Mouse (Mus musculus) intestine, embryonic 14.5 days (tissue): ENCODE measurements around the gene Pdcd11. TPM values are rescaled to one million over a fixed set of nuclear protein-coding genes. Genes with fewer than 3 reads are reported as not detected.
A peak's percentile ranks its signal among the peaks of the same experiment; 100 is the strongest.
"Not testable (repeated sequence)": the region's sequence is repeated elsewhere in the genome, so short reads cannot be mapped to it uniquely, and the experiment has no call there.

Experiments
- ATAC-seq: fragments of 200-750 bp; cut with Nextera tagmentation; replicated peaks from 2 replicates; pipeline ENCODE4 v1.8.0; 2017; ENCODE audit warnings: low read depth, moderate number of reproducible peaks, moderate TSS enrichment, moderate library complexity; ENCODE audit not compliant: low FRiP score, low TSS enrichment
- DNase-seq: peaks from one replicate; pipeline ENCODE4 v3.0.0-alpha.2; 2018; ENCODE audit warnings: low spot score
- H3K27ac ChIP-seq: fragments of 300-500 bp; sonication (generic); 2 replicates; pipeline ENCODE4 v1.5.1; 2014; ENCODE audit warnings: low read depth, mild to moderate bottlenecking, control low read depth
- H3K27me3 ChIP-seq: fragments of 300-500 bp; sonication (generic); replicated peaks from 2 replicates; pipeline ENCODE4 v1.6.1; 2014; ENCODE audit warnings: low read length, control low read depth; ENCODE audit not compliant: control insufficient read depth, insufficient read depth
- H3K36me3 ChIP-seq: fragments of 300-500 bp; sonication (generic); 2 replicates; pipeline ENCODE4 v1.6.1; 2014; ENCODE audit warnings: low read length, control low read depth; ENCODE audit not compliant: control insufficient read depth, insufficient read depth
- H3K4me1 ChIP-seq: fragments of 300-500 bp; sonication (generic); replicated peaks from 2 replicates; pipeline ENCODE4 v1.6.1; 2014; ENCODE audit warnings: low read length, control low read depth, mixed read lengths; ENCODE audit not compliant: control insufficient read depth, insufficient read depth
- H3K4me2 ChIP-seq: fragments of 300-500 bp; sonication (generic); 2 replicates; pipeline ENCODE4 v1.6.1; 2014; ENCODE audit warnings: low read length
- H3K4me3 ChIP-seq: fragments of 300-500 bp; sonication (generic); 2 replicates; pipeline ENCODE4 v1.5.1; 2014; ENCODE audit warnings: low read depth, low read length, control low read depth, mixed read lengths
- H3K9ac ChIP-seq: fragments of 300-500 bp; sonication (generic); 2 replicates; pipeline ENCODE4 v1.6.1; 2014; ENCODE audit warnings: mild to moderate bottlenecking, low read length
- H3K9me3 ChIP-seq: fragments of 300-500 bp; sonication (generic); 2 replicates; pipeline ENCODE4 v1.6.1; 2016; ENCODE audit warnings: low read length, control low read depth; ENCODE audit not compliant: control insufficient read depth
- WGBS: fragments of 180-500 bp; shearing (Covaris S2); extraction: QIAGEN DNeasy Blood & Tissue Kit; methylation state at CpG from one replicate; pipeline ENCODE4 v1.1.7; 2014; 5-methylcytosine and 5-hydroxymethylcytosine counted together
- polyA plus RNA-seq: library from polyadenylated mRNA; unstranded; fragments of >200 nt; fragmentation: Nextera tagmentation; extraction: Ambion mirVana; gene quantifications from 2 replicates; pipeline ENCODE4 v1.2.1, GENCODE M21; 2014

The Pdcd11 gene
- polyA plus RNA-seq, 1 experiment from 2014 or later: 12.6 TPM

GRCm38 (mm10) chr19:47136170-47136569, 45.6 kb downstream of the Pdcd11 start:
- peaks cover 19% of the 10 kb centered on the region for H3K4me1 ChIP-seq
- 83% methylated on average over 5 of the region's 5 CpGs for WGBS
- H3K36me3 ChIP-seq: peaks cover 35% of the 10 kb centered on the region
- no peak overlapping the region for H3K4me2 ChIP-seq
- no peaks in the 10 kb centered on the region for H3K27me3 ChIP-seq
- no peak overlapping the region for H3K4me3 ChIP-seq
- no peaks in the 10 kb centered on the region for H3K9me3 ChIP-seq
- H3K27ac ChIP-seq: no peak overlapping the region
- ATAC-seq: no peak
- no peak overlapping the region for H3K9ac ChIP-seq
- no peak for DNase-seq

DNA sequence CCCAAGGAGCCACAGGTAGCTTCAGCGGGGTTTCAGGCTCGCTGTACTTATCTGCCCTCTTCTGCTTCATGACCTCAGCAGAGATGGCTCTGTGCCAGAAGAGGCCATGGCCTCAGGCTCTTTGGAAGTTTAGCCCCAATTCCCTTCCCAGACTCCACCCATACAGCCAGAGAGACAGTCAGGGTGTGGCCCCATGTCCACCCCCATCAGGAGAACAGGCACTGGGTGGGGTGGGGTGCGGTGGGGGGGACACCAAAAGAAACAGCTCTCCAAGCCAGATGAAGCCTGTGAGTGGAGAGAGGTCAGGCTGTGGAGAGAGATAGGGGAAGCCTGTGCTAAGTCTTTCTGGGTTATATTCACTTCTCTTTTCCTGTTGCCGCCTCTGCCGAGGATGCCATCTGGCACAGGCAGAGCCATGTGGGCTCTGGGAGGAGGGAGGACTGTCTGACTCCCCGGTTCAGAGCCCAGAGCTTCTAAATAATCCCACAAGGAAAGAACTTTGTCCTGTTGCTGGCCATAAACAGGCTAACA, 46.5 kb downstream of the Pdcd11 start:
- Histone ChIP-seq H3K4me3 (peak overlapping the region; percentile 45), H3K27me3 (no peaks in the 10 kb centered on the region), H3K36me3 (peaks cover 26% of the 10 kb centered on the region), H3K9me3 (no peaks in the 10 kb centered on the region), H3K9ac (peak overlapping the region; percentile 70), H3K27ac (peak overlapping the region; percentile 89), H3K4me1 (peaks cover 19% of the 10 kb centered on the region), H3K4me2 (peak overlapping the region; percentile 76)
- ATAC-seq (peak; percentile 30), DNase-seq (peak; percentile 65)
- 17% methylated on average over 6 of the region's 6 CpGs for WGBS

- Histone ChIP-seq H3K9me3 (no peaks in the 10 kb centered on the region), H3K27ac (peak within 1 kb of the TSS; percentile 89), H3K4me1 (peaks cover 19% of the 10 kb centered on the region), H3K4me2 (peak within 1 kb of the TSS; percentile 76), H3K4me3 (peak within 1 kb of the TSS; percentile 45), H3K36me3 (peaks cover 19% of the 10 kb centered on the region), H3K9ac (peak within 1 kb of the TSS; percentile 70), H3K27me3 (no peaks in the 10 kb centered on the region)
- 2% methylated on average over 28 of the region's 28 CpGs for WGBS
- DNase-seq (peak; percentile 84), ATAC-seq (peak; percentile 74)
Measured at GRCm38 (mm10) chr19:47137771-47138421, 47.3 kb downstream of the Pdcd11 start, which contains the start of gene Calhm2. Gene Calhm2 (minus strand): TSS chr19:47138294.

DNA sequence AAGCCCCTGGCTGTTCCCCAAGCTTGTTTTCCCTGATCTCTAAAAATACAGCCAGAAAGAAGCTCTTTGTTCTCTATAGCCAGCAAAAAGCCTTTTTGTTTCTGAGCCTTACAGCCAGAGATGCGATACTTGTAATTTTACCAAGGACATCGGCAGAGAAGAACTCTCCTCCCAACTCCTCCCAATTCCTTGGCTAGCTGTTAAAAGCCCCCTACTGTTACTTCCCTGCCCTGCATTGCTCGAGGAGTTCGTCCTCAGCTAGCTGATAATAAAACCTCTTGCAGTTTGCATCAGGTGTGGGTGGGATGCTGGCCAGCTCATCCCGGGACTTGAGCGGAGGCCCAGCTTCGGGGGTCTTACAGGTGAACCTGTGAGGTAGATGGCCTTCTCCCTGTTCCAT, 49.0 kb downstream of the Pdcd11 start:
- not testable (repeated sequence) for DNase-seq, H3K9me3 ChIP-seq, H3K4me2 ChIP-seq, H3K27ac ChIP-seq, H3K9ac ChIP-seq, H3K4me3 ChIP-seq, ATAC-seq, H3K36me3 ChIP-seq, H3K27me3 ChIP-seq
- 40% methylated on average over 7 of the region's 7 CpGs for WGBS
- peaks cover 19% of the 10 kb centered on the region for H3K4me1 ChIP-seq

DNA sequence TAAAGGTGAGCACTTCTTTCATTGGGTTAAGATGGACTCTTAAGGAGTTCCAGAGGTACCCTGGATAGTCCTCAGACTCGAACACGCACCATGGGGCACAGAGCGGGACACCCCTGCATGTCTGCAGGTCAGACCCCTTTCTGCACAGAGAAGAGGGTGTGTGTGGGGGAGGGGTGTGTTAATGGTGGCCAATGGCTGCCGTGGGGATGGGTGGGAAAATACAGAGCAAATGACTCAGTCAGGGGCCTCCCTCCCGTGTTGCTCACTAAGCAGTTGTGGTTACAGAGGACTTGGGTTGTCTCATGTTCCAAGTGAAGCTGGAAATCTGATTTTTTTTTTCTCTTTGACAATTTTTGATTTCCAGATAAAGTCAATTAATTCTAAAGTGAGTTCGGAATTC, 51.9 kb downstream of the Pdcd11 start:
- no peaks in the 10 kb centered on the region for H3K36me3 ChIP-seq
- no peaks in the 10 kb centered on the region for H3K9me3 ChIP-seq
- DNase-seq (no peak), ATAC-seq (no peak)
- peaks cover 12% of the 10 kb centered on the region for H3K4me1 ChIP-seq
- H3K4me3 ChIP-seq: no peak overlapping the region
- 83% methylated on average over 6 of the region's 6 CpGs for whole genome bisulfite sequencing
- no peak overlapping the region for H3K27ac ChIP-seq
- H3K27me3 ChIP-seq: no peaks in the 10 kb centered on the region
- H3K9ac ChIP-seq: no peak overlapping the region
- no peak overlapping the region for H3K4me2 ChIP-seq

- Histone ChIP-seq H3K36me3 (no peaks in the 10 kb centered on the region), H3K4me1 (peaks cover 2% of the 10 kb centered on the region; the same call in 1 of the 2 replicates), H3K27ac (no peak within 1 kb of the TSS), H3K9me3 (no peaks in the 10 kb centered on the region), H3K4me2 (no peak within 1 kb of the TSS), H3K9ac (no peak within 1 kb of the TSS), H3K4me3 (no peak within 1 kb of the TSS), H3K27me3 (no peaks in the 10 kb centered on the region)
- 87% methylated on average over 6 of the region's 6 CpGs for WGBS
- ATAC-seq: no peak
- DNase-seq: no peak
Measured at GRCm38 (mm10) chr19:47144154-47144553, 53.6 kb downstream of the Pdcd11 start, which contains the start of gene Calhm1. Gene Calhm1 (minus strand): TSS chr19:47144254.

- ATAC-seq: no peak
- 0 out of 2 replicates have a peak, but pooled peaks cover 4% of the 10 kb centered on the region for H3K27me3 ChIP-seq
- H3K4me2 ChIP-seq: no peak overlapping the region
- no peak for DNase-seq
- 66% methylated on average over 5 of the region's 5 CpGs for WGBS
- no peak overlapping the region for H3K4me3 ChIP-seq
- no peak overlapping the region for H3K9ac ChIP-seq
- no peaks in the 10 kb centered on the region for H3K36me3 ChIP-seq
- peaks cover 3% of the 10 kb centered on the region; the same call in 1 of the 2 replicates for H3K4me1 ChIP-seq
- H3K27ac ChIP-seq: no peak overlapping the region
- no peaks in the 10 kb centered on the region for H3K9me3 ChIP-seq
Measured at GRCm38 (mm10) chr19:47148267-47148847, 57.8 kb downstream of the Pdcd11 start.

- DNase-seq (no peak), ATAC-seq (no peak)
Measured at GRCm38 (mm10) chr19:47149854-47150253, 59.3 kb downstream of the Pdcd11 start.

More at GRCm38 (mm10) chr19:47149854-47150253, 59.3 kb downstream of the Pdcd11 start:
- no peak overlapping the region for H3K4me2 ChIP-seq
- 0 out of 2 replicates have a peak, but pooled peaks cover 4% of the 10 kb centered on the region for H3K27me3 ChIP-seq
- WGBS: 31% methylated on average over 4 of the region's 4 CpGs
- H3K9ac ChIP-seq: no peak overlapping the region
- no peaks in the 10 kb centered on the region for H3K36me3 ChIP-seq
- H3K27ac ChIP-seq: no peak overlapping the region
- peaks cover 3% of the 10 kb centered on the region; the same call in 1 of the 2 replicates for H3K4me1 ChIP-seq
- H3K4me3 ChIP-seq: no peak overlapping the region
- no peaks in the 10 kb centered on the region for H3K9me3 ChIP-seq
